Mouse (Mus musculus) thymus, postnatal 4 days (tissue): Measurements from ENCODE around the gene Stag3.

ENCODE experiments used
- DNase-seq: peaks from one replicate; pipeline ENCODE4 v3.0.0; 2021

Gene Stag3

GRCm38 (mm10) chr5:138279585-138280424 lies at the start of gene Stag3, which contains the start of the genes Gm43720 and Gpc2:
TSS of gene Stag3 (plus strand) at chr5:138280240.
TSS of gene Gm43720 (minus strand) at chr5:138279958.
TSS of gene Gpc2 (minus strand) at chr5:138280005.
- peak; percentile 89 for DNase-seq

- no peak for DNase-seq
Observed at GRCm38 (mm10) chr5:138233778-138234177, 46.3 kb upstream of the Stag3 start.

- no peak for DNase-seq
Observed at GRCm38 (mm10) chr5:138234224-138234623, 45.8 kb upstream of the Stag3 start.

- no peak for DNase-seq
Observed at GRCm38 (mm10) chr5:138241511-138241910, 38.5 kb upstream of the Stag3 start.

GRCm38 (mm10) chr5:138251144-138251543 lies 28.9 kb upstream of the Stag3 start:
- DNase-seq, result no peak

- DNase-seq, result no peak
Observed at GRCm38 (mm10) chr5:138253061-138253460, 27.0 kb upstream of the Stag3 start.

- DNase-seq, result peak; percentile 88
Observed at GRCm38 (mm10) chr5:138255353-138256093, 24.5 kb upstream of the Stag3 start, which contains the start of gene Lamtor4. TSS of gene Lamtor4 (plus strand) at chr5:138255482.

- DNase-seq, result no peak
Observed at GRCm38 (mm10) chr5:138256094-138256467, 24.0 kb upstream of the Stag3 start.

GRCm38 (mm10) chr5:138256966-138257584 lies 23.0 kb upstream of the Stag3 start:
- no peak for DNase-seq

- DNase-seq, result no peak
Observed at GRCm38 (mm10) chr5:138257585-138257978, 22.5 kb upstream of the Stag3 start.

GRCm38 (mm10) chr5:138258078-138258477 lies 22.0 kb upstream of the Stag3 start:
- DNase-seq, result no peak

- DNase-seq, result no peak
Observed at GRCm38 (mm10) chr5:138258542-138258941, 21.5 kb upstream of the Stag3 start.

GRCm38 (mm10) chr5:138258993-138259392 lies 21.0 kb upstream of the Stag3 start:
- no peak for DNase-seq

GRCm38 (mm10) chr5:138260051-138260450 lies 20.0 kb upstream of the Stag3 start:
- no peak for DNase-seq

- DNase-seq, result no peak
Observed at GRCm38 (mm10) chr5:138260834-138261233, 19.2 kb upstream of the Stag3 start.

- DNase-seq, result no peak
Observed at GRCm38 (mm10) chr5:138262001-138262400, 18.0 kb upstream of the Stag3 start.

- DNase-seq, result no peak
Observed at GRCm38 (mm10) chr5:138262582-138263240, 17.3 kb upstream of the Stag3 start.

GRCm38 (mm10) chr5:138263260-138264206 lies 16.5 kb upstream of the Stag3 start, which contains the start of gene BC037034:
TSS of gene BC037034 (minus strand) at chr5:138264033.
- DNase-seq, result peak; percentile 96

GRCm38 (mm10) chr5:138264207-138264578 lies 15.8 kb upstream of the Stag3 start:
- no peak for DNase-seq

- no peak for DNase-seq
Observed at GRCm38 (mm10) chr5:138265712-138266111, 14.3 kb upstream of the Stag3 start.

- DNase-seq, result no peak
Observed at GRCm38 (mm10) chr5:138267114-138267513, 12.9 kb upstream of the Stag3 start.

- no peak for DNase-seq
Observed at GRCm38 (mm10) chr5:138268980-138269379, 11.1 kb upstream of the Stag3 start.
